Mouse (Mus musculus): ENCODE measurements around the gene Chpf.

Gene Chpf

DNA sequence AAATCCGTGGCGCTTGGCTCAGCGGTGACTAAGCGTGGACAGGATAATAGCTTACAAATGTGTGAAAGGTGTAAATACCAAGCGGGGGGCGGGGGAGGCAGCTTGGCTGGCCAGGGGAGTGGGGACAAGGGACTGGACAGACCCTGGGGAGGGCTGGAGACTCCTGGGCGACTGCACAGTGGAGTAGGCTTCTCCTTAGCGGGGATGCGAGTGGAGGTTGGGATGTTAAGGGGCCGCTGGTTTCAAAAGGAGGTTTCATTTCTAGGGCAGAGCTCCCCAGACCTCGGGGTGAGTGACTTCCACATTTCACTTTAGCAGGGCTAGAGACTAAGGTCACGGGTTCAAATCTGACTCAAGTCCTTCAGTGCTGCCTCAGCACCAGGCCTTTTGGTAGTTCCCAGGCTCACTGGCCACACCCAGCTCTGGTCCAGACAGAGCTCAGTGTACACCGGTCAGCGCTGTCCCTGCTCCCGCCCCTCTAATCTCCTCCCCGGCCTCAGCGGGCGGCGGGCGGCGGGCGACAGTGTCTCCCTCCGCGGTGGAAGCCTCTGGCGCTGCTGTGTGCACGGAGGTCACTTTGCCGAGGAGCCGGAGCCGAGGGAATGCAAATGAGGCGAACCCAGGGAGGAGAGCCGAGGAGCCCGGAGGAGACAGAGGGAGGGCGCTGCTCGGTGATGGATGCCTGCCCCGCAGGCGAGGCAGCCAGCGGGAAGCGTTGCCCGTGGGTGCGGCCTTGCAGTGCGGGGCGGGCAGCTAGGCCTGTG lies 20.9 kb downstream of the Chpf start:
- no peak for DNase-seq (ENCODE audit: low spot score)

DNA sequence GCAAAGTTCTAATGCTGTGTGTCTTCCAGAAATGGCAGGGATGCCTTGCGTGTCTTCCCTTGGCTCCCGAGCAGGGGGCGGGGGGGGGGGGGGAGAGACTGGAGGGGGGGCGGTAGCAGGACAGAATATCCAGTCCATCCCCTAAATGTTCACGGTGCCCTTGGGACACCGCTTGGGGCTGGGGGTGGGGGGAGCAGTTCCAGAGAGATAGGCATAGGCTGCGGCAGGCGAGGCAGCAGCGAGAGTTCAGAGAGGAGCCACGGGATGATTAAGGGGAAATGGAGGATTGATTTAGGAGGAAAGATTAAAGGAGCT lies 21.4 kb downstream of the Chpf start:
- no peak for DNase-seq (ENCODE audit: low spot score)

DNA sequence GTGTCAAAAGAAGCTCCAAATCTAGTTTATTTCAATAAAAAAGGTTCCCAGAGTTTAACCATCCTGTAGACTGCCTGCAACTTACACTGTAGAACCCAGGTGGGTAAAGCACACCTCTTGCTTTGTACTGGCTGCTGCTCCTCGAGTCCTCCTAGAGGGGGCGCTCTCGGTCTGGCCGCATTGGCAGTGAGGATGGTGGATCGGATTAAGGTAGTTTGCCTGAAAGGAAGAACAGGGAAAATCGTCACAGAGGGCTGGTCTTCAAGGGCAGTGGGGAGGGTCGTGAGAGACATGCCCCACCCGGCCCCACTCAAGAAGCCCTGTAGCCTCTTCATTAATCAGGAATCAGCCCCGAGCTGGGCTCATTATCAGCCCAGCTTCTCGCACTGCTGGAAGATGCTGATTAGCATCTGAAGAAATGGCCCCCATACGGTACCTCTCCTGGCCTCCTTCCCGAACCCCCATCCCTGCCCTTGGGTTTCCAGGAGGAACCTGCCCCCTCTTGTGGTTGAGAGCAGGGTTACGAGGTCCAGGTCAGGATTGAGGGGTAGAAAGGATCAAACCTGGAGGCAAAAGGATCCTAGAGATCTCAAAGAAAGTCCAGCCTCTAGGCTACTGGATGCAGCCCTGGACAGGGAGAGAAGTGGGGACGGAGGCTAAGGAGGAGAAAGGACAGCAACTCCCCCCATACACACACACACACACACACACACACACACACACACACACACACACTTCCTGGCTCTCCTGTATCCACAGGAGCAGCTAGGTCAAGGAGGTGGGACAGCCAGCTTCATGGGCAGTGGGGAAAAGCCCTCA lies 22.2 kb downstream of the Chpf start:
- DNase-seq (ENCODE audit: low spot score), result no peak

DNA sequence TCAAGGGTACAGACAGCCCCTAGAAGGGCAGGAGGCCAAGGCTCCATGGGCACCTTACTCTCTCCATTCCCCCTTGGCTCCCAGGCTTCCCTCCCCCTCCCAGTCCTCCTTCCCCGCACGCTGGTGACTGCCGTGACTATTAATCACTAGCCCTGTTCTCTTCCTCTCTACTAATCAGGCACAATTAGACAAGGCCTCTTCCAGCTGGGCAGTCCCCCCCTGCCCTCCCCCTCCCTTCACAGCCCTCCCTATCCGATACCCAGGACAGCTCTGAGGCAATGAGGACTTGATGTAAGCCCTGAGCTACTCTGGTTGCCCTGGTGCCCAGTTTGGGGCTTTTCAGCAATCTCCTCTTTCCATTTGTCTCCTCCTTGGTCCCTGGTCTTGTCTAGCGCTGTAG lies 23.2 kb downstream of the Chpf start:
- no peak for DNase-seq (ENCODE audit: low spot score)

DNA sequence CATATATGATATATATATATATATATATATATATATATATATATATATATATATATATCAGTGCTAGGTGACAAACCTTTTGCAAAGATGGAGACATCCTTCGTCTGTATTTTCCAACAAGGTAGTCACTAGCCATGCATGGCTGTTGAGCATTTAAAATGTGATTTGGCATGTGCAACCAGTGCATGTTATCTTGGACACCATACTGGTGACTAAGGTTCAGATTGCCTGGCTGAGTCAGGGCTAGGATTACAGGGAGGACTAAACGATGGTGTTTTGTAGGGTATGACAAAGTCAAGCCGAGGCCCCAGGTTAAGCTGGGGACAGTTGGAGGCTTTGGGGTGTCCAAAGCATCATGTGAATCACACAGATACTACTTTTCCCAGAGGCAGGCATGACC lies 23.7 kb downstream of the Chpf start:
- no peak for DNase-seq (ENCODE audit: low spot score)

DNA sequence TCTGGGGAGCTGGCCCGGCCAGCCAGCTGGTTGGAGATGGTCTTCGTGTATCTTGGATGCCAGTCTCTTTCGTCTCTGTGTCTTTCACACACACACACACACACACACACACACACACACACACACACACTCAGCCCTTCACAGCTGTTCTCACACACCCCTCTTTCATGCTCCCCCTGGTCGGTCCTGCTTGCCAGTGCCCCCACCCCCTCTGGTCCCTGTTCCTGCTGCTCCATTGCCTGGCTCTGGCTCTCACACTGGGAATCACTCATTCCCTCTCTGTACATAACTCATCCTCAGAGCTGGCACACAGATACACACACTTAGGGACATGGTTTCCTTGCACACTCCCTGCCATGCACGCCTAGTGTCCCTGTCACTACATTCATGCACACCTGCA lies 27.2 kb downstream of the Chpf start:
- no peak for DNase-seq (ENCODE audit: low spot score)

DNA sequence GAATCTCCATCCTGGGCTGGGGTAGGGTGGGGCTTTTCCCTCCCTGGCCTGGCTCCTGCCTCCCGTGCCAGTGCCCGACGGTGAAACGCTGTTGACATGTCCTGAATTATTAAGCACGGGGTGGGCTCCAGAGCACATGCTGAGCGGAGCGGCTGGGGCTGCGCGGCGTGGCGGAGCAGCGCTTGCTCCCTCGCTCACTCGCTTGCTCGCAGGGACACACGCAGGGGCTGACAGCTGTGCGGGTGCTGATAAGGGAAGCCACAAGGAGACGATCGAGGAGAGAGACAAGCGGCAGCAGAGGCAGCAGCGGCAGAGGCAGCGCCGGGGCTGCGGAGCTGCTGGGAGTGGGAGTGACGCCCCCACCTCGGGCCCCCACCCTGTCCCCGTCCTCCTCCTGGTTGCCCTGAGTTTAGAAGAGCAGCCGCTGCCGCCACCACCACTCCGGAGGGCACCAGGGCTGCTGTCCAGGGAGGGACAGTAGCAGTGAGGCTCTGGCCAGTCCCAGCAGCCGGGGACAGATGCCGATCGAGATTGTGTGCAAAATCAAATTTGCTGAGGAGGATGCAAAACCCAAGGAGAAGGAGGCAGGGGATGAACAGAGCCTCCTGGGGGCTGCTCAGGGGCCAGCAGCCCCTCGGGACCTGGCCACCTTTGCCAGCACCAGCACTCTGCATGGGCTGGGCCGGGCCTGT lies 28.6 kb downstream of the Chpf start, which contains the start of gene Asic4:
TSS of gene Asic4 (plus strand) at position 123 of the 692 bp plus-strand sequence.
- DNase-seq (ENCODE audit: low spot score), result no peak

DNA sequence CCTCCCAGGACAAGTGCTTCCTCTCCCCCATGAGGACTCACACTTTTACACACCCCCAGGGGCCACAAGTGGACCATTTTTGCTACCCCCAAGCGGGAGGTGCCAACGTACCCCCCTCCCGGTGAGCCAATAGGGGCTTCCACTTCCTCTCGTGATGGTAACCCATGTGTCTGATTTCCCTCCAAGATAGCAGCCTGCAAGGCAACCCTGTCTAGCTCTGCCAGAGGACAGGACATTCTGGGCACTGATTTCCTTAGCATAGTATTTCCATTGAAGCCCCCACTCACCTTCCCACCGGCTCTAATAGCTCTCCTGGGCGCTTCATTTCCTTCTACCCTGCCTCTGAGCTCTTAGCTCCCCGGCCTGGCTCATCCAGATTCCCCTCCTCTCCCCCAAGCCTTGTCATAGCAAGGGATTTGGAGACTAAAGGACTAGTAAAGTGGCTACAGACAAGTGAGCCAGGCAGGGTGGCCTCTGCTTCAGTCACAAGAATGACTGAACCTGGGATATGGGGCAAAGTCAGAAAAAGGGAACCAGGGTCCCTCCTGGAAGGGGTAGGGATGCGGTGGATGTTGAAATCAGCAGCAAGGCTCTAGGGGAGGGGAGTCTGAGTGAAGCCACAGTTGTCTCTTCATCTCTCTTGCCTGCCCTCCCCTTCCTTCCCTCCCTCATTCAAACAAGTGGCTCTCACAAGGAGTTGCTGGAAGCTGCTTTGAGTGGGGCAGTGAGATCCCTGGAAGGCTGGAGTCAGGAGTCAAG lies 29.6 kb downstream of the Chpf start:
- DNase-seq (ENCODE audit: low spot score), result no peak

DNA sequence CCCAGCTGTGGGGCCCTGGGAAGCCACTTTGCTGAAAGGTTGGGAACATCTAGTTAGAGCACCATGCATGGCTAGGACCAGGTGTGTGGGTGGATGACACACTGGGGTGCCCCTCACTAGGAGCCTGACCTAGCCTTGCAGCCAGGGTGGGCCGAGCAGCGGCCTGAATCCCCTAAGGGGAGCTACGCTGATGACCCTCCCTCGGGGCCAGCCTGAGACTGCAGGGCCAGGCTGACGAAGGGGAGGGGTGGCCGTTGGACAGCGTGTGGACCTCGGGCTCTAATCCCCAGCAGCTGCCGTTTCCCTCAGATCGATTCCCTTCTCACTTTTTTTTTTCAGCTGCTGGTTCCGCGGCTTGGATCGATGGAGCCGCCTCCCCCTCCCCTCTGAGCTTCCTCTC lies 30.2 kb downstream of the Chpf start:
- DNase-seq (ENCODE audit: low spot score), result no peak

DNA sequence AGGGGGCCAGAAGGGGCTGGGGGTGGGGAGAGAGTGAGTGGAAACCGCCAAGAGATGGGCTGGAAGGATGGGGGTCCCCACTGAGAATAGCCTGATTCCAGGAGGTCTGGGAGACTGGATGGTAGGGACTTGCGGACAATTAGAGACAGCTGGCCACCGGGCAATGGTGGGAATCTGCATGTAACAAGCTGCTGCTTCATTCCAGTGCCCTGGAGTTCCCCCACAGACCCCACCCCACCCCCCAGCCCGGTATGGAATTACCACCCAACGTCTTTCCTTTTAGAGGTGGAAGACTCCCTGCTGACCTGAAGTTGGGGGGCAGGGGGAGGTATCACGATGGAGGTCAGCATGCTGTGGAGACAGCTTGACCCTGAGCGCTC lies 31.1 kb downstream of the Chpf start:
- DNase-seq (ENCODE audit: low spot score), result no peak

DNA sequence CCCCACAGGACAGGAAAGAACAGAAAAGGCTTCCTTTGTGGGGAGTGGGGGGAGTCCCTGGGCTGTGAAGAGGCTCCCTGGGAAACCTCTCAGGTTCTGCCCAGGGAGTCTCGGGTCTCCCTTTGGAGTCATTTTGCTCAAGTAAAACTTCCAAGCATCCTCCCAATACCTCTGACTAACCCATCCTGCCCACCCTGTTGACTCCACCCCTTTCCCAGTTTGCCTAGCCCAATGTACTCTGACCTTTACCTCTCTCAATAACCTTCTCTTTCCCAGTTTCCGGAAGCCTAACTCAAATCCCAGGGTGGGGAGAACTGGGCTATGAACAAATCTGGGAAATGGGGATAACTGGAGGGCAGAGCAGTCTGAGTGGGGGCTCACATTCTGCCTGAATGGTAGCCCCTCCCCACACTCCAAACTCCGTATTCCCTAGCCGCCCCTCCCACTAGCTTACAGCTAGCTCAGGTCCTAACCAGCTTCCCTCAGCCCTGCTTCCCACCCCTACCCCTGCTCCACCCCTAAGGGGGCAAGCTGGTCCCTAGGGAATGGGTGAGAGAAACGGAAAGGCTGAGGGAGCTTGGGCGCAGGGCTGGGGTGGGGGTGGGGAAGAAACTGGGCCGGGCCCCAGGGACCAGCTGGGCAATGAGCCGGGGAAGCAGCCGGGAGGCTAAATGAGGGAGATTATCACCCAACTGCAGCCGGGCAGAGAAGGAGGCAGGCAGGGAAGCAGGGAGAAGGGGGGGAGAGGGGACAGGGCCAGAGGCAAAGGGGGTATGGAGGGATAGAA lies 31.6 kb downstream of the Chpf start:
- no peak for DNase-seq (ENCODE audit: low spot score)

DNA sequence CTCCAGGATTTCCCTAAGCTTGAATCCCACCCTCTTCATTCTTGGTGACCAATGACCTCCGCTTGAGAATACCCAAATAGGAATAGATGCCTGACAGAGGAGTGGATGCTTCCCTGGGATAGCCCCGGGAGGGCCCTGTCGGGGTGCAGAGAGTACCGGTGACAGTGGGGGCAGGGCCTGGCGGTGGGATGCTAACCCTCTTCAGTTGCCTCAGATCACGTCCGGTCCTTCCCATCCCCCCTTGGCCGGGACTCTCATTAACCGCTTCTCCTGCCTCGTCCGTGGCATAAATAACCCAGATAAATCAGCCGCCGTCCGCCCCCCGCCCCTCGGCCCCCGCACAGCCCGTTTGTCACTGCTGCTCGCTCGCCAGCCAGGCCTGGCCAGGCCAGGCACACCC lies 32.5 kb downstream of the Chpf start:
- no peak for DNase-seq (ENCODE audit: low spot score)

DNA sequence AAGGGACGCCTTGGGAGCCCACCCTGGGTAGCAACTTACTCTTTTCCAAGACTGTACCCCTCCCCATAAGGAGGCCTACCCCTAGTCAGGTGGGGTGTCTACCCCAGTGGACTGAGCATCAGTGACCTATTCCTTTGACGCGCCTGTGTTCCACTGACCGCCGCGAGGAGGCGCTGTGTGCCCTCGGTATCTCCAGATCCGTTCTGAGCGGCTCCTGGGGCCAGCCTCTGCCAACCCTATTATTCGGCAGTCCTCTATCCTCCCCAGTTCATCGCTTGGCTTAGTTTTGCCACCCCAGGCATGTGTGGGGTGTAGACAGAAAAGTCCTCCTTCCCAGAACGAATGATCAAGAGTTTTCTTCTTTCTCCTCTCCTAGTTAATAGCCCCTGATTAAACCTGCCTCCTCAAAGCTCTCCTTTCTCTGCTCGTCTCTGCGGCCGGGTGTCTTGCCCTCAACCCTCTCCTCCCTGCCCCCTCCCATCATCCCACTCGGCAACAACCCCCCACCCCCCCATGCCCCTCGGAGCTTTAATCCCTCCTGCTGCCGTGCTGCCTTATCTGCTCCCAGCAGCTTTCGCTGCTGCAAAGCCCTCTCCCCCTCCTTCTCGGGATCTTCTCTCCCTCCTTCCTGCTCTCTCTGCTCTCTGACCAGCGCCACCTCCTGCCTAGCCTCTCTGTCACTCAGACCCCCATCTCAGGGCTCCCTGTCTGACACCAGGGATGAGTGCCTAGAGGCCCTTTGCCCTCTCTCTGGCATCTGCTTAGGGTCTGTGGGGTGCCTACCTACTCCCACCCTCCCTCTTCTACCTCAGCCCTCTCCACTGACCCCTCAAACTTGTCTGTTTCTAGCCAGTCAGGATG lies 33.1 kb downstream of the Chpf start:
- peak; percentile 74 for DNase-seq (ENCODE audit: low spot score)

DNA sequence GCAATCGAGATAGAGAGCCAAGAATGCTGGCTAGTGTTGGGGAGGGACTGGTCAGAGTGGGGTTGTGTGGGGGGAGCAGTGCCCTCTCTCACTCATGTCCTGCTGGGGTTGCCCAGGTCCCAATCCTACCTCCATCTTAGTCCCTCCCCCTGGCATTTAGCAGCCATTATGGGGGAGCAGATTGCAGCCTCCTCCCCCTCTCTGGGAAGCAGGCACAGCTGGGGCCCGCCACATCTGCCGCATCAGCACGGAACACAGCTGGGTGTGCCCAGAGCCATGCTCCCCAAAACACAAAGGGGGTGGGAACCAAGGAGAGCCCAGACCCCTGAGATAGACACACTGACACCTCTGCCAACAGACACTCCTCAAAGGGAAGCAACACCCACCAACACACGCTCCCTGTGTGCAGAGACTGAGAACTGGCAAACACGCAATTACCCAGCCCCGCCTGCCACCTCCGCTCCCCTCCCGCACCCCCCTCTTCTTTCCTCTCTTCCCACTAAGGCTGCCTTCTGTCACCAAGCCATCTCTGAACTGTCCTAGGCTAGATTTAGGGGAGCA lies 33.9 kb downstream of the Chpf start:
- no peak for DNase-seq (ENCODE audit: low spot score)

DNA sequence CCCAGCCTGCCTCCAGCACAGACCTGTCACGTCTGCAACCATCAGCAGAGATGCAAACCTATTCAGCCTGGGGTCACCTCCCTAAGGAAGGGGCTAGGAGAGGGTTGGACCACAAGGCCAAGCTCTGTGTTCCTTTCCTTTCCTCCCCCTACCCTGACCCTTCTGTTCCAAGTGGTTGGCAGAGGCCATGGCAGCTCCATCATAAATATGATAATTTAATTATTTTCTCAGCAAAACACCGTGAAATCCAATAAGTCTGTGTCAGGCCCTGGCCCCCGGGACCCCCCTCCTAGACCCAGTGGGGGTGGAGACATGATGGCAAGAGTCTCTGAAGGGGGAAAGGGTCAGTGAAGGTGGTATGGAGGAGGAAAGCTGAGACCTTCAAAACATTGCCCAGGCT lies 34.9 kb downstream of the Chpf start:
- no peak for DNase-seq (ENCODE audit: low spot score)

DNA sequence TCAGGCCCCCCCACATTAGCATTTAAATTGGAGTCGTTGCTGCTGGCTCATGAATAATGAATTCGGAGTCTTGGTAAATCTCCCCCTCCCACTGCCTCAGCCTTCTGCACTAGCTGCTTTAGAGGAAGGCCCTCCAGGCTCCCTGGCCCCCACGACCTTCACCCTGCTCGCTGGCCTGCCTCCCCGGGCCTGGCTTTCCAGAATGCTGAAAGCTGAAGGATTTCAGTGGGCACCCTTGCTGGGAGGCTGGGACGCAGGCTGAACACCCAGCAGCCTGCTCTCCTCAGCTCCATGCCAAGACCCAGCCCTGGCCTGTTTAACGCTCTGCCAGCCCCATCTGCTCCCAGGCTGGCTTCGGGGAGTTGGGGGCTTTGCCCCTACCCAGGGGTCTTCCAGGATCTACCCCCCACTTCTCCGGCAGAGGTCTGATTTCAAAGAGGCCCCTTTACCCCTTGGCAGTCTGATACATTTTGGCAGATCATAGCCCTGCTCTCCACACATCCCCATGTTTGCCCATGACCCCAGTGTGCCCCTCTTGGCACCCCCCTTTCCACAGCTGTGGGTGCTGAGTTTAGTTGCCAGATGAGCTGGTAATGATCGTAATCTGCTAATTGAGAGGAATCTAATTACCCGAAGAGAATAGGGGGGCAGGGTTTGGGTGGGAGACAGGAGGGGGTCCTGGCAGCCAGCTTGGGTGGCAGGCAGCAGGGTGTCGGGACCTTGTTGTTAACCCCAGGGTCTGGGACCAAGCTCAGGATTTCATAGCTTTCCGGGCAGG lies 35.7 kb downstream of the Chpf start:
- DNase-seq (ENCODE audit: low spot score), result no peak

DNA sequence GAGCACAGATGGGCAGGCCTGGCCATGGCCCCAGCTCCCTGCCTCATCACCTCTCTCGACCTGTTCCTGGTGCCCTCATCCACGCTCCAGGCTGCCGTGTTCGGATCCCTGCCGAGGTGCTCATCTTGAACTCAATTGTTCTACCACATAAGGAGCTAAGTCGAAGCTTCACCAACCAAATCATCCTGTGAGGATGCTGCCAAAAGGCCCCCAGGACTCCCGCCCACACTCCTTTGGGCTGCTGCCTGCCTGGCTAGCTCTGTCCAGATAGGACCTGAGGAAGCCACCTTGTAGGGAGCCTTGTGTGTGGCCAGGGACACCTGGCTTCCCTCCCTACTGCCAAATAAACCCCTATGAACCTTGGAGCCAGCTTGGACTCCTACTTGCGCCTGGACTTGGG lies 36.3 kb downstream of the Chpf start:
- no peak for DNase-seq (ENCODE audit: low spot score)

DNA sequence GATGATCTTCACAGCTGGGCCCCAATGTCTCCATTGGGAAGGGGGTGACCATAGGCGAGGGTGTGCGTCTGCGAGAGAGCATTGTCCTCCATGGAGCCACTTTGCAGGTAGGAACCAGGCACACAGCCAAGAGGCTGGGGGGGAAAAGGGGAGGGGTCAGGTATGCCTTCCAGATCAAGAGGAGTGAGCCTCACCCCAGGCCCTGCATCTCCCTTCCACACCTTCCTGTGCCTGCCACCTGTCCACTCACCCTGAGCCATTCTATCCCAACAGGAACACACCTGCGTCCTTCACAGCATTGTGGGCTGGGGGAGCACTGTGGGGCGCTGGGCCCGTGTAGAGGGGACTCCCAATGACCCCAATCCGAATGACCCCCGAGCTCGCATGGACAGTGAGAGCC lies 36.9 kb downstream of the Chpf start:
- DNase-seq (ENCODE audit: low spot score), result no peak

DNA sequence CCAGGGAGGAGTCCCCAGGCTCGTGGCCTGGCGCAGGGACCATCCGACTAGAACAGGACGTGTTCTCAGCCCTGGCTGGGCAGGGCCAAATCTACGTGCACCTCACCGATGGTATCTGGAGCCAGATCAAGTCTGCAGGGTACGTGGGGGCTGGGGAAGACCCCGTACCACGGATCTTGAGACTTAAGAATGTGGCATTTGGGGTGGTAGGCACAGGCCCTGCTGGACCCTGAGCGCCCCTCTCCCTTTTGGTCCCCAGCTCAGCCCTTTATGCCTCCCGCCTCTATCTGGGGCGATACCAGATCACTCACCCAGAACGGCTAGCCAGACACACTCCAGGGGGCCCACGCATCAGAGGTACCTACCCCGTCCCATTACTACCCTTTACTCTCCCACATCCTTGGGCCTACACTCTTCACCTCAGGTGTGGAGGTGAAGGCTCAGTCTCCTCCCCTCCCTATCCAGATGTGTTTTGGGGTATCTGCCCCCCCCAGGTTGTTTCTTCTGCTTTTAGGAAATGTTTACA lies 37.6 kb downstream of the Chpf start:
- DNase-seq (ENCODE audit: low spot score), result no peak
